Mouse (Mus musculus) kidney, adult 2 months (tissue): ENCODE results near the gene Eva1c. TPM values are rescaled to one million over a fixed set of nuclear protein-coding genes. Genes with fewer than 3 reads are reported as not detected.

Source experiments
- DNase-seq: peaks from one replicate; pipeline ENCODE4 v3.0.0; 2021
- H3K27ac ChIP-seq: fragments of 200-500 bp; 2 replicates; pipeline ENCODE4 v1.5.1; 2012; ENCODE audit warnings: low read depth, low read length, control low read depth, inconsistent platforms; ENCODE audit not compliant: insufficient read depth
- H3K27me3 ChIP-seq: fragments of 200-500 bp; replicated peaks from 2 replicates; pipeline ENCODE4 v1.6.1; 2012; ENCODE audit warnings: mild to moderate bottlenecking, moderate library complexity, low read length, inconsistent platforms; ENCODE audit not compliant: control insufficient read depth, insufficient read depth
- H3K36me3 ChIP-seq: fragments of 200-500 bp; 2 replicates; pipeline ENCODE4 v1.6.1; 2012; ENCODE audit warnings: mild to moderate bottlenecking, moderate library complexity, low read length, inconsistent platforms; ENCODE audit not compliant: control insufficient read depth, insufficient read depth
- H3K4me1 ChIP-seq: fragments of 200-500 bp; 2 replicates; pipeline ENCODE4 v1.6.1; 2011; ENCODE audit warnings: low read length; ENCODE audit not compliant: control insufficient read depth, insufficient read depth
- H3K4me3 ChIP-seq: fragments of 200-500 bp; 2 replicates; pipeline ENCODE4 v1.5.1; 2011; ENCODE audit warnings: mild to moderate bottlenecking, low read depth, low read length, control low read depth; ENCODE audit not compliant: insufficient read depth
- CTCF ChIP-seq: fragments of 200-500 bp; conservative IDR thresholded peaks from 2 replicates; pipeline ENCODE4 v1.5.1; 2011; ENCODE audit warnings: low read depth, mild to moderate bottlenecking, control low read depth, low read length, moderate library complexity, mixed read lengths; ENCODE audit not compliant: insufficient read depth, insufficient read length
- POLR2A ChIP-seq: fragments of 200-500 bp; IDR thresholded peaks from one replicate; pipeline ENCODE4 v1.6.1; 2011; ENCODE audit warnings: low read depth, low read length, control low read depth
- WGBS: fragments of 180-500 bp; shearing (Covaris S2); methylation state at CpG from one replicate; pipeline ENCODE4 v1.1.7; 2018; 5-methylcytosine and 5-hydroxymethylcytosine counted together
- polyA plus RNA-seq: library from polyadenylated mRNA; depleted of rRNA; stranded (reverse); fragments of >200 nt; gene quantifications from 2 replicates; pipeline ENCODE4 v1.2.3, GENCODE M21; 2012; rRNA removed

Gene Eva1c
- polyA plus RNA-seq, result 5.8 and 8.3 TPM in 2 replicates

DNA sequence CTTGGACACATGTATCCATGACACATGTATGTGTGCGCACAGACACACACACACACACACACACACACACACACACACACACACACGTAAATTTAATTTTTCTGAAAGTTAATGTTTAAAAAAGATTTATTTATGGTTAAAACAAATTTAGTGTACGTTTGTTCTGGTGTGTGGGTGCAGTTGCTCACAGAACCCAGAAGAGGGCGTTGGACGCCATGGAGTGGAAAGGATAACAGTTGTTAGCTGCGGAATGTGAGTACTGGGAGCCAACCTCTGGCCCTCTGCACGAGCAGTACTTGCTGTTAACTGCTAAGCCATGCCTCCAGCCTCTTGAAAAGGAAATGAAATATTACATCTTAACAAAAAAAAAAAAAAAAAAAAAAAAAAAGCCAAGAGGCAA, at the start of gene Eva1c:
Gene Eva1c, plus strand, starts transcription at position 263 of the 400 bp plus-strand sequence.
- WGBS, result 74% methylated on average over 7 of the region's 7 CpGs
- Histone ChIP-seq H3K36me3 (no peaks in the 10 kb centered on the region), H3K4me1 (no peaks in the 10 kb centered on the region), H3K4me3 (no peak within 1 kb of the TSS), H3K27me3 (no peaks in the 10 kb centered on the region), H3K27ac (no peak within 1 kb of the TSS)
- TF ChIP-seq POLR2A (no peak), CTCF (peak; percentile 31; the same call in 1 of the 2 replicates)
- no peak for DNase-seq

DNA sequence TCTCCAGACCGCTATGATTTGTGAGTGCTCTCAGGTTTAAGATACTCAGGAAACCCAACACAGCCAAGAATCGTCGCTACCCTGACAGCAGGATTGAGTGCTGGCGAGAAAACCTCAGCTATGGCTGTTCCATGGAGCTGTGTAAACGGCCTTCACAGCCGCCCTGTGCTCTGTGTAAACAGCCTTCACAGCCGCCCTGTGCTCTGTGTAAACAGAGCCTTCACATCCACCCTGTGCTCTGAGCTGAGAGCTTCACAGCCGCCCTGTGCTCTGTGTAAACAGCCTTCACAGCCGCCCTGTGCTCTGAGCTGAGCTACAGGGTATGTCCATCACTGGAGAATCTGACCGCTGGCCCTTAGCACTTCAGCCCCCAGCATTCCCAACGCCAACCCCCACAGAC, 46.7 kb upstream of the Eva1c start:
- no peak for DNase-seq
- 62% methylated on average over 11 of the region's 11 CpGs for WGBS
- Histone ChIP-seq H3K36me3 (0 out of 2 replicates have a peak, but pooled peaks cover 2% of the 10 kb centered on the region), H3K27me3 (no peaks in the 10 kb centered on the region), H3K27ac (no peak overlapping the region), H3K4me3 (no peak overlapping the region), H3K4me1 (no peaks in the 10 kb centered on the region)
- TF ChIP-seq POLR2A, result no peak
- TF ChIP-seq CTCF, result no peak

DNA sequence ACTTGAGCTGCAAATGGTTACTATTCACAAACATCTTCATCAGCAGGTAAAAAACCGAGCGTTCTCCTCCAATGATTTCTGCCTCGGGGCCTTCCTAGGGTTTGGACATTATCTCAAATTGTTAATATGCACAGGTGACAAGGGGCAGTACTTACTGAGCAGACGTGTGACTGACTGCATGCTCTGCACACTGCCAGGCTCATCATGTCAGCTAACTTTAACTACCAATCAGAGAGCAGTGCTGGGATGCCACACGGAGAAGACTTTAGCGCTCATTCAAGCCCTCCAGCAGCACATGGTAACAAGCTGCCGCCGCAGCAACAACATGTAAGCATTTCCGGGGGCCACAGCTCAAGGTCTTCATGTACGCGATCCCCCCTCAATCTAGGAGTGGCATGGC, 43.2 kb upstream of the Eva1c start:
- Histone ChIP-seq H3K4me1 (no peaks in the 10 kb centered on the region), H3K36me3 (no peaks in the 10 kb centered on the region), H3K27me3 (no peaks in the 10 kb centered on the region), H3K4me3 (no peak overlapping the region), H3K27ac (no peak overlapping the region)
- peak; percentile 41 for DNase-seq
- WGBS, result 83% methylated on average over 11 of the region's 11 CpGs
- TF ChIP-seq POLR2A, result no peak
- no peak for TF ChIP-seq CTCF

DNA sequence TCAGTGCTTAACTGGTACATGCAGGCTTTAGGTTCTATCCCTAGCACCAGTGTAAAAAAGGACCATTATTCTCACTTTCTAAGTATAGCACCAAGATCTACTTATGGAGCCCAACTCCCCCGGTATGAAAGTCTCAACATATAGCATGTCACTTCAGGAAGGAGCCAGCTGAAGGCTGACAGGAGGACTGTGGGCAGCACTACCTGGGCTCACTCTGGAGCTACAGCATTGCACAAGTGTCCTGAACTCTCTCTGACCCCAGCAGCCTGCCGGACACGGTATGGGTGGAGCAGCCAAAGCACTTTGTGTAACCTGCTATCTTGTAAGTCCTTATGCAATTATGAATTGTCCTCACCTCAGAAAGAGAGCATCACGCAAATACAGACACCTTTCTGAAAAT, 41.3 kb upstream of the Eva1c start:
- no peaks in the 10 kb centered on the region for H3K4me1 ChIP-seq
- DNase-seq, result no peak
- no peaks in the 10 kb centered on the region for H3K27me3 ChIP-seq
- no peak overlapping the region for H3K27ac ChIP-seq
- TF ChIP-seq CTCF (no peak), POLR2A (no peak)
- H3K36me3 ChIP-seq, result no peaks in the 10 kb centered on the region
- WGBS, result 78% methylated on average over 4 of the region's 4 CpGs
- no peak overlapping the region for H3K4me3 ChIP-seq

DNA sequence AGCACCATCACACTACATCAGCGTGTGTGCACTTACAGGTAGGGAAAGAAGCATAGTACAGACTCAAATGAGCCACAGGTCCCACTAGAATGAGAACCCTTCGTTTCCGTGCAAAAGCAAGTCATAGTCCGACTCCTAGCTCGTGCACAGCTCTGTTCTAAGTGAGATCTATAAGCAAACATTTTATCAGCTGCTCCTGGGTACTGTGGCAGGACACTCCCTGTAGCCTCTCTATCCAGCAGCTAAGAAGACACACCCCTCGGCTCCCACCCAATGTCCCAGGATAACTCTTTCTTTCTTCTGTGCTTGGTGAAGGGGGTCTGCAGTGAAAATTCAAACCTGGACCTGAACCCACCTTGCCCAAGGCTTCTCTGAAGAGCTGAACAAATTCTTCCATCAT, 37.9 kb upstream of the Eva1c start:
- TF ChIP-seq CTCF, result no peak
- no peak for TF ChIP-seq POLR2A
- no peak for DNase-seq
- 94% methylated on average over 6 of the region's 6 CpGs for WGBS
- Histone ChIP-seq H3K27ac (no peak overlapping the region), H3K4me1 (no peaks in the 10 kb centered on the region), H3K36me3 (no peaks in the 10 kb centered on the region; the same call in 1 of the 2 replicates), H3K27me3 (no peaks in the 10 kb centered on the region), H3K4me3 (no peak overlapping the region)

DNA sequence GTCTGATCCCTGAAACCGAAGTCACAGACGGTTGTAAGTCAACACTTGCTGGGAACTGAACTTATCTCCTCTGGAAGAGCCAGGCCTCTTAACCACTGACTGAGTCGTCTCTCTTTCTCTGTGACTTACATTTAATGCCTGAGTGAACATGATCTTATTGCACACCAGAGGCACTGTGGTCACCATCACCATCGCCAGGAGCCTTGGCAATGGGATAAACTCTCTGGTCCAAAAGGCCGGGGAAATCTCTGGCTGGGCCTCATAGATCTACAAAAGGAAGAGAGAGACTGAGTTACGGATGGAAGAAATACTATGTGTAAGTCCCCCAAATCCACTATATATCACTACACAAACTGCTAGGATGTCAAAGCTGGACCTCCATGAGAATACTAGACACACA, 35.6 kb upstream of the Eva1c start:
- TF ChIP-seq CTCF, result no peak
- TF ChIP-seq POLR2A, result no peak
- 75% methylated on average over 6 of the region's 6 CpGs for WGBS
- Histone ChIP-seq H3K27me3 (no peaks in the 10 kb centered on the region), H3K4me1 (no peaks in the 10 kb centered on the region), H3K27ac (no peak overlapping the region), H3K4me3 (no peak overlapping the region), H3K36me3 (no peaks in the 10 kb centered on the region; the same call in 1 of the 2 replicates)
- DNase-seq, result peak; percentile 12

DNA sequence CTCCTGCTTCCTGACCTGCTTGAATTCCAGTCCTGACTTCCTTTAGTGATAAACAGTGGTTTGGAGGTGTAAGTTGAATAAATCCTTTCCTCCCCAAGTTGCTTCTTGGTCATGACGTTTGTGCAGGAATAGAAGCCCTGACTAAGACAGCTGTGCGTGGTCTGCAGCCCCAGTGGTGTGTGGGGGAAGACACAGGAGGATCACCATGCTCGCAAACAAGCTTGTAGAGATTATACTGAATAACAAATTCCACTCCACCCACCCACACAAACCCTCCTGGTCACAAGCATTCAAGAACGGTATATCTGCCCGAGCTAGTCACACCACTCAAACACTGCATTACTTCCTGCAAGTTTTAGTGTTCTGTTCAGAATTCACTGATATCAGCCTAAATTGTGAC, 34.5 kb upstream of the Eva1c start:
- Histone ChIP-seq H3K27ac (no peak overlapping the region), H3K4me1 (no peaks in the 10 kb centered on the region), H3K4me3 (no peak overlapping the region), H3K36me3 (no peaks in the 10 kb centered on the region; the same call in 1 of the 2 replicates), H3K27me3 (no peaks in the 10 kb centered on the region)
- 70% methylated on average over 5 of the region's 5 CpGs for WGBS
- TF ChIP-seq CTCF (no peak), POLR2A (no peak)
- DNase-seq, result no peak
